Mouse (Mus musculus): ENCODE measurements around the gene Ttll8.

Ttll8 gene

GRCm38 (mm10) chr15:88954368-88955072, at the start of gene Ttll8:
Gene Ttll8, minus strand, starts transcription at chr15:88954418.
- DNase-seq, result peak; percentile 9

DNA sequence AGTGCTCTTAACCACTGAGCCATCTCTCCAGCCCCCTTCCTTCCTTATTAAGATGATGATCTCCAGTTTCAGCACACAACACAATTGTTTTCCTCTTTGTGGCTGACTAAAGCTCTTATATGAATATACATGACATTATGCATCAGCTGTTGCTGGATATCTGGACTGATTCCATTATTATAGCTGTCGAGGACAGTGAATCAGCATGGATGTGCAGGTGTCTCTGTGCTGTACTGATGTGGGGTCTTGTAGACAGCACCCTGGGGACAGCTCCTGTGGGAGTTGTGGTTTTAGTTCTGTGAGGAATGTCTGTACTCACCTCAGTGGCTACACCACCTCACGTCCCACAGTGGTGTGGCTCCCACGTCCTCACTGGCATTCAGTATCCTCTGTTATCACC, 47.0 kb upstream of the Ttll8 start:
- DNase-seq, result no peak

- no peak for DNase-seq
Observed at GRCm38 (mm10) chr15:89000367-89000766, 46.1 kb upstream of the Ttll8 start.

GRCm38 (mm10) chr15:88999124-88999523, 44.9 kb upstream of the Ttll8 start:
- no peak for DNase-seq

DNA sequence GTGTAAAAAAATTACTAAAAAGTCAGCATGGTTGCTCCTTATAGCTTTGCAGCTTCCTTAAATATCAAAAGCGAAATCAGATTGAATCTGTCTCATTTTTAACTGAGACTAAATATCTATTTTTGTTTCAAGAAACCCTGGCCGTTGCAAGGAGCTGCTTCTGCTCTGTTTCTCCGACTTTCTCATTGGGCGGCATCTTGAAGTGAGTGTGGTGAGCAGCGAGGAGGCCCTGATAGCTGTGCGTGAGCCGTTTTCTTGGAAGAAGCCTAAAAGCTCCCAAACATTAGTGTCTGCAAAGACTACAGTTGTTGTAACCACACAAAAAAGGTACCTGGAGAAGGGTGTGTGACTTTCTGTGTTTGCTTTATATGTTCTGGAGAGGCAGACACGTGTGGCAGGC, 44.4 kb upstream of the Ttll8 start:
- no peak for DNase-seq

- DNase-seq, result no peak
Observed at GRCm38 (mm10) chr15:88989236-88989635, 35.0 kb upstream of the Ttll8 start.

- no peak for DNase-seq
Observed at GRCm38 (mm10) chr15:88982534-88983079, 28.4 kb upstream of the Ttll8 start, which contains the start of gene Mov10l1. Gene Mov10l1, plus strand, starts transcription at chr15:88982909.

DNA sequence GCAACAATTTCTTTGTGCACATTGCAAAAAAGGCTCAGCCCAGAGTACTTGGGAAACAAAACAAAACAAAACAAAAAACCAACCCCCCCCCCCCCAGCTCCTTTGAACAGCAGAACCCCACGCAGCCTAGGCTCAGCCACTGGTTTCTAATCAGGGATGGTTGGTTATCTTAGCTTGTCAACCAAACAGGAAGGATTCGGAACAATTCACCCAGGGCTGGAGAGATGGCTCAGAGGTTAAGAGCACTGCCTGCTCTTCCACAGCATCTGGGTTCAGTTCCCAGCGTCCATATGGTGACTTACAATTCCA, 24.9 kb upstream of the Ttll8 start:
- DNase-seq, result no peak

DNA sequence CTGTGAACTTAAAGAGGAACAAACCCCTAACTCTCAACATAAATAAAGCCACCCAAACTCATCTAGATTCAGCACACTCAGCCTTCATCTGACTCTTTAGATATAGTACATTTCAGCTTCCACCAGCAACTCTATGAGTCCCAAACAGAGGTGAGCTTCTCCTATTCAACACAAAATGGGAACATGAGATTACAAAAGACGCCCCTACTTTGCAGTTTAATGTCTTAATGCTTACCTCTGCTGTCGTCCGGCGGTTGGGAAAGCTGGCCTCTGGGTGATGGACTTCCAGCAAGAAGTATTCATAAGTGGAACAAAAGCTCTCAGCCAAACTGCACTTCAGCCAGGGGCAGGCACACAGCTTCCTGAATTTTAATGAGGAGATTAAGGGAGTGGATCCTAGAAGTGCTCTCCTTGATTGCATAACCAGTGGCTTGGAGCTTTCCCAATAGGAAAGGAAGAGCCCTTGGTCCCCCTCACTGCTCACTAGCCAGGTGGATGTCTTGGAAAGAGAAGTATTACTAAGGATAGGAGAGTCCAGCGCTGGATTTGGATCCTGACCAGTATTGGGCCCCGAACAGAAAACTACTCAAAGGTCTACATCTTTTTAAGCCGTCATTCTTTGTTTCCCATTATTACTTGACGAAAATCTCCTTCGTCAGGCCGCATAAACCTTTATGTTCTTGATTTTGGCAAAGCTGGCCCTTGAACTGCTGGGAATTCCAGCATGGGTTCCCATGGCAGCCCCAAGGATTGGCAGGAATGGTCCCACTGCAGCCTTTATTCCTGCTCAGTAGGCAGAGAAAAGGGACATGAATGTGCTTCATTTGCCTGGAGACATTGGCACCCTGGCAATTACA, 24.3 kb upstream of the Ttll8 start, which contains the start of gene Mlc1:
Gene Mlc1 (minus strand): TSS at position 727 of the 857 bp plus-strand sequence.
- DNase-seq, result no peak

DNA sequence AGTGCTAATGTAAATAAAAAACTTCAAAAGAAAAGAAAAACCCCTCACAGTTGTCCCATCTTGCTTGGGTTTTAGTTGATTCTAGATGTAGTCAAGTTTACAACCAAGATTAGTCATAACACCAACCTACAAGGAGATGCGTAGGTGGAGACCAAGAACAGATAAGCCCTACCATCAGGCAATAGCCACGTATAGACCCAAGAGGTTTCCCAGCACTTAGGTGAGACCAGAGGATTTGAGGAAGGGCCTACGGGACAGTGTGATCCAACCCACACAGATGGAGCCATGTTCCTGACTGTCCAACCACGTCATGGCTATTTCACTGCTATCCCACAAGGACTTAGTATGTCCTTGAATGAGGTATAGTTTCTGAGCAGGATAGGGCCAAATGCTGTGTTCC, 18.1 kb upstream of the Ttll8 start:
- no peak for DNase-seq

DNA sequence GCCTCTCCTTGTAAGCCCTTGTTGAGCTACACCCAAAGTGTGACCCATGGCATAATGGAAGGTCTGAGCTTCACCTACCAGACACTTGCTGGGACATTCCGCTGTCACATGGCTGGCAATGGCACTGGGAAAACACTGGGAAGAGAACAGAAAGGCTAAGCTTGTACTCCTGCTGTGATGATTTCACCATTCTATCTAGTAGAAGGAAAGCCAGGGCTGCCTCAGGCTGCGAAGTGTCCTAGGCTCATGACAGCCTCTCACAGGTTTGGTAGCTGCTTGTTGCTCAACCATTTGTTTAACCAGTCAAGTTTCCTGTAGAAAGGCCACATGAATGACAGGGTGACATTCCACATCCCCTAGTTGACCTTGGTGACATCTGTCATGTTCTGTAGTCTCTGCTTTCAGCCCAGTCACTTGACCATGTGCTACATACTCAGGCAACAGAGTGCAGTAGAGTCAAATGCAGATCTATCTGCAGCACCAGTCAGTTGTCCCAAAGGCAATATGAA, 9.9 kb upstream of the Ttll8 start:
- DNase-seq, result no peak

- DNase-seq, result no peak
Observed at GRCm38 (mm10) chr15:88957522-88957921, 3.3 kb upstream of the Ttll8 start.

- no peak for DNase-seq
Observed at GRCm38 (mm10) chr15:88955342-88955741, 1.1 kb upstream of the Ttll8 start.

DNA sequence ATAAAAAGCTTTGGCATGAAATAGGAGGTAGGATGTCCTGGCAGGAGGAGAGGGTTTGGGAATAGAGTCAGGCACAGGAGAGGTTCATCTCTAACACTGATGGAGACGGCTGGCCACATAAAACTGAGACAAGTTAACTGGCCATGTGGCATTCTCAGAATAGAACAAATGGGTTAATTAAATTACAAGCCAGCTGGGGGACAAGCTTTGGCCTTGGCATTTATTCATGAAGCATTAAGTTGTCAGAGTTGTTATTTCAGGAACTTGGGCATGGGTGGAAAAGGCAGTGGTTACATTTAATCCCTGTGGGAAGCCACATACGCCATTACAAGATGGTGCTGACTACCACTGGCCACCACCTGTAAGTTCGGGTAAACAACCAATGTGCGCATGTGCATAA, 3.0 kb downstream of the Ttll8 start:
- DNase-seq, result no peak

GRCm38 (mm10) chr15:88946851-88947250, 7.4 kb downstream of the Ttll8 start:
- no peak for DNase-seq

- DNase-seq, result no peak
Observed at GRCm38 (mm10) chr15:88943896-88944551, 10.2 kb downstream of the Ttll8 start.

GRCm38 (mm10) chr15:88942783-88943182, 11.4 kb downstream of the Ttll8 start:
- no peak for DNase-seq

- no peak for DNase-seq
Observed at GRCm38 (mm10) chr15:88937291-88937650, 16.9 kb downstream of the Ttll8 start.

DNA sequence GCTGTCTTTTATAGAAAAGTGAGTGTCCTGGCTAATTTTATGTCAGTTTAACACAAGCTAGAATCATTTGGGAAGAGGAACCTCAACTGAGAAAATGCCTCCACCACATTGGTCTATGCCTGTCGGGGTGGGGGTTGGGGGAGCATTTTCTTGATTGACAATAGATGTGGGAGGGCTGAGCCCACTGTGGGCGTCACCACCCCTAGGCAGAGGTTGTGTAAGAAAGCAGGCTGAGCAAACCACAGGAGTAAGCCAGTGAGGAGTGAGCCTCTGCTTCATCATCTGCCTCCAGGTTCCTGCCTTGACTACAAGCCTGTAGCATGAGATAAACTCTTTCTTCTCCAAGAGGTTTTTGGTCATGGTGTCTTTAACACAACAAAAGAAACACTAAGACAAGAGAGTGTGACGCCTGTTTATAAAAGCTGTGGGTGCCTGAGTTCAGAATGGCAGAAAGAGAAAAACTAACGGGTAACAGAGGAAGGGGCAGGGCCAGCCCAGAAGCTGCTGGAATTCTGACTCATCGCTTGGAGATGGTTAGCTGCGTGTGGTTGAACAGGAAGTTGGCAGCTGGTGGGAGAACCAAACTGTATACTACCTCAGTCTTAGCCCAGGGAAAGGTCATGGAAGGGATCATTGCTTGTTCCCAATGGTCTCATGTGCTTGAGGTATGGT, 17.5 kb downstream of the Ttll8 start:
- no peak for DNase-seq

DNA sequence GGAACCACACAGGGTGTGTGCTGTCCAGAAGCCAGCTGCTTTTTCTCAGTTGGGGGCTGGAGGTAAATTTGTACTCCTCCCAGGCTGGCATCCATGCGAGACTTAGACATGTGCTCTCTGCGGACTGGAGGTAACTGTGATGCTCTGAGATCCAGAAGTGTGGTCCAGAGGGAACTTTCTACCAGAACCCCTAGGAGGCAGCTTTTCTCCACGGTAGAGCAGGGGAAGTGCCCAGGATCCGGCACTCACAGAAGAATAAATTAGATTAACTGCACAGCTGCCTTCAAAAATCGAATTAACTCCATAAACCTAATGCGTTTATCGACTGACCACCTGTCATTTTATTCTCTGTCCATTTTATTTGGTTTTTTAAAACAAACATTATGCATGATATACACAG, 20.1 kb downstream of the Ttll8 start:
- DNase-seq, result no peak

GRCm38 (mm10) chr15:88932667-88933066, 21.6 kb downstream of the Ttll8 start:
- DNase-seq, result no peak

DNA sequence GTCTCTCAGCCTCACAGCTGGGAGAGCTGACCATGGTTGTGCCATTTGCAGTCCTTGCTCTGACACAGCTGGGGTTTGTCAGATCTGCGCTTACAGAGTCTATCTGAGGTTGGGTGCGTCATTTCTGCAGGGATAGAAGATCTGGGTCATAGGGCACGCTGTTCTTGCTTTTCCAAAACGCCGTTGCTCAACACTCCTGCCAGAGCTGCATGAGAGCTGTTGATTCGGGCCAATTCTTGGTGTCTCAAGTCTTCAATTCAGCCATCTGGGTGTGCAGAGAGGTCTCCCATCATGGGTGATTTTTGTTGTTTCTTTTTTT, 32.3 kb downstream of the Ttll8 start:
- no peak for DNase-seq
